Comparison of ENCODE assay signal across 22 mouse cellular contexts in the genomic region with DNA sequence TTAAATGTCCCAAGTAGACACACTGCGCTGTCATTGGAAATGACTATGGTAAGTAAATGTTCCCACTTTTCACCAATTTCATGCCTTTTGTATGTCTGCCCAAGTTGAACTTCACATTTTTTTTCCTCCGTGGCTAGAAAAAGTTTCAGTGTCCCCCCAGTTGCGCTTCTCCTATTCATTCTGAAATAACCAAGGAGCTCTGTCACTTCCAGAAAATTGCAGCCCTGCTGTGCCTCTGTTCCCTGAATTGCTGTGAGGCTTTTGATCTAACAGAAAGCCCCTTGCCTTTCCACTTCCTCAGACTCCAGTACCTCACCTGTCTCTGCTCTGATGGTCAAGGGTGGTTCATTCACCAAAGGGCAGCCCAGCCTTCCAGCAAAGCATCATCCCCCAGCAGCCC. TPM values are rescaled to one million over a fixed set of nuclear protein-coding genes. Genes with fewer than 3 reads are reported as not detected.
"Had no signal": no experiment of that assay in that cellular context is flagged by ENCODE, and none has a peak within 500 bp of the region (broad histone marks: within the 10 kb centered on the region; RNA-seq: fewer than 3 reads in every experiment).

No protein-coding gene starts in this region.

- DNase-seq: forebrain, postnatal 0 days; gastrocnemius, postnatal 14 days; gastrocnemius, postnatal 36 days; heart, adult 11 months; heart, adult 2 months; heart, postnatal 14 days; heart, postnatal 36 days; layer of hippocampus, adult 9-11 months; layer of hippocampus, postnatal 36 days; left cerebral cortex, postnatal 4 days had no signal

- ATAC-seq: forebrain, postnatal 0 days; hindbrain, postnatal 0 days; intestine, embryonic 16.5 days had no signal

- H3K9me3 ChIP-seq: heart, embryonic 13.5 days; heart, embryonic 15.5 days; hindbrain, embryonic 13.5 days; hindbrain, embryonic 15.5 days; limb, embryonic 13.5 days; limb, embryonic 15.5 days had no signal

- H3K9ac ChIP-seq: forebrain, postnatal 0 days; heart, embryonic 13.5 days; heart, embryonic 15.5 days; hindbrain, embryonic 13.5 days; hindbrain, embryonic 15.5 days; limb, embryonic 13.5 days; limb, embryonic 15.5 days had no signal

- H3K27me3 ChIP-seq: heart, embryonic 13.5 days; heart, embryonic 15.5 days; hindbrain, embryonic 13.5 days; hindbrain, embryonic 15.5 days; limb, embryonic 13.5 days; limb, embryonic 15.5 days had no signal

- H3K4me3 ChIP-seq: heart, adult 2 months; heart, embryonic 13.5 days; heart, embryonic 15.5 days; hindbrain, embryonic 13.5 days; hindbrain, embryonic 15.5 days; limb, embryonic 13.5 days; limb, embryonic 15.5 days had no signal

- H3K4me1 ChIP-seq: heart, embryonic 13.5 days; heart, embryonic 15.5 days; hindbrain, embryonic 13.5 days; hindbrain, embryonic 15.5 days; limb, embryonic 13.5 days; limb, embryonic 15.5 days had no signal

- H3K36me3 ChIP-seq: heart, embryonic 13.5 days; heart, embryonic 15.5 days; hindbrain, embryonic 13.5 days; hindbrain, embryonic 15.5 days; limb, embryonic 13.5 days; limb, embryonic 15.5 days had no signal

- H3K27ac ChIP-seq: heart, adult 2 months; heart, embryonic 13.5 days; heart, embryonic 15.5 days; hindbrain, embryonic 13.5 days; hindbrain, embryonic 15.5 days; hindbrain, postnatal 0 days; kidney, postnatal 0 days; limb, embryonic 13.5 days; limb, embryonic 15.5 days had no signal

- H3K4me2 ChIP-seq: heart, embryonic 11.5 days; heart, embryonic 13.5 days; heart, embryonic 15.5 days; hindbrain, embryonic 13.5 days; hindbrain, embryonic 15.5 days; limb, embryonic 13.5 days; limb, embryonic 15.5 days had no signal

RNA-seq across cellular contexts. Expression of a gene that starts 8.9 kb away (rescaled TPM):
- polyA plus RNA-seq: heart, embryonic 11.5 days; heart, embryonic 15.5 days; heart, postnatal 0 days; kidney, embryonic 14.5 days had no signal
